Mouse (Mus musculus): ENCODE data around the gene Neu2. TPM values are rescaled to one million over a fixed set of nuclear protein-coding genes. Genes with fewer than 3 reads are reported as not detected.
"Not testable (repeated sequence)": the region's sequence is repeated elsewhere in the genome, so short reads cannot be mapped to it uniquely, and the experiment has no call there.

Gene Neu2
- not detected in 2 replicates for total RNA-seq (2017)

GRCm38 (mm10) chr1:87509561-87510165, at the start of gene Neu2:
Gene Neu2, plus strand, starts transcription at chr1:87509889.
- ATAC-seq (replicated peaks; ENCODE audit: low read depth, poor library complexity, severe bottlenecking) = no peak; the same call in 1 of the 2 replicates

GRCm38 (mm10) chr1:87467469-87467868, 42.2 kb upstream of the Neu2 start:
- ATAC-seq (replicated peaks; ENCODE audit: low read depth, poor library complexity, severe bottlenecking) = no peak

- ATAC-seq (replicated peaks; ENCODE audit: low read depth, poor library complexity, severe bottlenecking) = peak; percentile 54
These were observed 41.4 kb upstream of the Neu2 start for GRCm38 (mm10) chr1:87468321-87468720.

- not testable (repeated sequence) for ATAC-seq (replicated peaks; ENCODE audit: low read depth, poor library complexity, severe bottlenecking)
These were observed 39.7 kb upstream of the Neu2 start, which contains the start of gene Snorc for GRCm38 (mm10) chr1:87469971-87470370. Gene Snorc, plus strand, starts transcription at chr1:87470271.

GRCm38 (mm10) chr1:87471914-87472313, 37.8 kb upstream of the Neu2 start:
- ATAC-seq (replicated peaks; ENCODE audit: low read depth, poor library complexity, severe bottlenecking) = no peak

GRCm38 (mm10) chr1:87472576-87472975, 37.1 kb upstream of the Neu2 start:
- no peak for ATAC-seq (replicated peaks; ENCODE audit: low read depth, poor library complexity, severe bottlenecking)

- no peak for ATAC-seq (replicated peaks; ENCODE audit: low read depth, poor library complexity, severe bottlenecking)
These were observed 34.4 kb upstream of the Neu2 start for GRCm38 (mm10) chr1:87475076-87475895.

GRCm38 (mm10) chr1:87482546-87482945, 27.1 kb upstream of the Neu2 start:
- no peak for ATAC-seq (replicated peaks; ENCODE audit: low read depth, poor library complexity, severe bottlenecking)

GRCm38 (mm10) chr1:87486386-87486785, 23.3 kb upstream of the Neu2 start:
- no peak for ATAC-seq (replicated peaks; ENCODE audit: low read depth, poor library complexity, severe bottlenecking)

GRCm38 (mm10) chr1:87492285-87492684, 17.4 kb upstream of the Neu2 start:
- no peak for ATAC-seq (replicated peaks; ENCODE audit: low read depth, poor library complexity, severe bottlenecking)

- no peak for ATAC-seq (replicated peaks; ENCODE audit: low read depth, poor library complexity, severe bottlenecking)
These were observed 16.1 kb upstream of the Neu2 start for GRCm38 (mm10) chr1:87493542-87493941.

GRCm38 (mm10) chr1:87505524-87505923, 4.2 kb upstream of the Neu2 start:
- no peak for ATAC-seq (replicated peaks; ENCODE audit: low read depth, poor library complexity, severe bottlenecking)

GRCm38 (mm10) chr1:87507857-87508256, 1.8 kb upstream of the Neu2 start:
- ATAC-seq (replicated peaks; ENCODE audit: low read depth, poor library complexity, severe bottlenecking) = no peak

GRCm38 (mm10) chr1:87508591-87509560, 813 bp upstream of the Neu2 start:
- ATAC-seq (replicated peaks; ENCODE audit: low read depth, poor library complexity, severe bottlenecking) = no peak

GRCm38 (mm10) chr1:87510166-87510691, 540 bp downstream of the Neu2 start:
- no peak; the same call in 1 of the 2 replicates for ATAC-seq (replicated peaks; ENCODE audit: low read depth, poor library complexity, severe bottlenecking)

- ATAC-seq (replicated peaks; ENCODE audit: low read depth, poor library complexity, severe bottlenecking) = no peak
These were observed 1.2 kb downstream of the Neu2 start for GRCm38 (mm10) chr1:87510845-87511244.

- ATAC-seq (replicated peaks; ENCODE audit: low read depth, poor library complexity, severe bottlenecking) = no peak
These were observed 10.8 kb downstream of the Neu2 start for GRCm38 (mm10) chr1:87520467-87520866.

- no peak for ATAC-seq (replicated peaks; ENCODE audit: low read depth, poor library complexity, severe bottlenecking)
These were observed 11.8 kb downstream of the Neu2 start for GRCm38 (mm10) chr1:87521523-87521922.

- no peak for ATAC-seq (replicated peaks; ENCODE audit: low read depth, poor library complexity, severe bottlenecking)
These were observed 15.4 kb downstream of the Neu2 start for GRCm38 (mm10) chr1:87525041-87525440.

GRCm38 (mm10) chr1:87527191-87527590, 17.5 kb downstream of the Neu2 start:
- no peak for ATAC-seq (replicated peaks; ENCODE audit: low read depth, poor library complexity, severe bottlenecking)

Data from common myeloid progenitor, adult 5-6 weeks (primary cell).